Mouse (Mus musculus) stomach, embryonic 16.5 days (tissue): Measurements from ENCODE around the gene Wdtc1. TPM values are rescaled to one million over a fixed set of nuclear protein-coding genes. Genes with fewer than 3 reads are reported as not detected.

Source experiments
- ATAC-seq: fragments of 200-750 bp; cut with Nextera tagmentation; 2 replicates; pipeline ENCODE4 v1.8.0; 2017; ENCODE audit warnings: moderate number of reproducible peaks, moderate TSS enrichment; ENCODE audit not compliant: insufficient read depth, low FRiP score
- H3K27ac ChIP-seq: fragments of 300-500 bp; sonication (generic); 2 replicates; pipeline ENCODE4 v1.5.1; 2014; ENCODE audit warnings: low read length
- H3K27me3 ChIP-seq: fragments of 300-500 bp; sonication (generic); 2 replicates; pipeline ENCODE4 v1.6.1; 2014; ENCODE audit warnings: low read length, control low read depth, mixed read lengths; ENCODE audit not compliant: control insufficient read depth, insufficient read depth
- H3K36me3 ChIP-seq: fragments of 300-500 bp; sonication (generic); 2 replicates; pipeline ENCODE4 v1.6.1; 2014; ENCODE audit warnings: low read length; ENCODE audit not compliant: control insufficient read depth, insufficient read depth
- H3K4me1 ChIP-seq: fragments of 300-500 bp; sonication (generic); 2 replicates; pipeline ENCODE4 v1.6.1; 2014; ENCODE audit warnings: low read length, control low read depth, mixed read lengths; ENCODE audit not compliant: control insufficient read depth, insufficient read depth
- H3K4me2 ChIP-seq: fragments of 300-500 bp; sonication (generic); 2 replicates; pipeline ENCODE4 v1.6.1; 2014; ENCODE audit warnings: low read depth, low read length, mixed read lengths
- H3K4me3 ChIP-seq: fragments of 300-500 bp; sonication (generic); replicated peaks from 2 replicates; pipeline ENCODE4 v1.5.1; 2014; ENCODE audit warnings: mild to moderate bottlenecking, low read length
- H3K9ac ChIP-seq: fragments of 300-500 bp; sonication (generic); 2 replicates; pipeline ENCODE4 v1.6.1; 2014; ENCODE audit warnings: low read length
- H3K9me3 ChIP-seq: fragments of 300-500 bp; sonication (generic); replicated peaks from 2 replicates; pipeline ENCODE4 v1.6.1; 2016; ENCODE audit warnings: low read length, control low read depth; ENCODE audit not compliant: control insufficient read depth
- WGBS: fragments of 180-500 bp; shearing (Covaris S2); extraction: QIAGEN DNeasy Blood & Tissue Kit; methylation state at CpG from one replicate; pipeline ENCODE4 v1.1.7; 2014; 5-methylcytosine and 5-hydroxymethylcytosine counted together
- polyA plus RNA-seq: library from polyadenylated mRNA; unstranded; fragments of >200 nt; fragmentation: Nextera tagmentation; extraction: Ambion mirVana; gene quantifications from 2 replicates; pipeline ENCODE4 v1.2.1, GENCODE M21; 2015

Gene Wdtc1
- polyA plus RNA-seq, 1 experiment from 2014 or later = 14.8 TPM

- Histone ChIP-seq H3K36me3 (no peaks in the 10 kb centered on the region), H3K9ac (no peak overlapping the region), H3K27me3 (no peaks in the 10 kb centered on the region), H3K4me1 (no peaks in the 10 kb centered on the region; the same call in 1 of the 2 replicates), H3K4me2 (no peak overlapping the region), H3K27ac (no peak overlapping the region), H3K4me3 (no peak overlapping the region), H3K9me3 (no peaks in the 10 kb centered on the region)
- WGBS = 0% methylated on average over 3 of the region's 3 CpGs
- no peak for ATAC-seq
These were observed 43.3 kb downstream of the Wdtc1 start for GRCm38 (mm10) chr4:133309948-133310347.

GRCm38 (mm10) chr4:133307331-133307730, 46.0 kb downstream of the Wdtc1 start:
- no peak overlapping the region for H3K4me3 ChIP-seq
- WGBS = 45% methylated on average over 3 of the region's 3 CpGs
- H3K9ac ChIP-seq = no peak overlapping the region
- H3K36me3 ChIP-seq = 0 out of 2 replicates have a peak, but pooled peaks cover 2% of the 10 kb centered on the region
- no peaks in the 10 kb centered on the region for H3K9me3 ChIP-seq
- H3K4me2 ChIP-seq = no peak overlapping the region
- no peaks in the 10 kb centered on the region; the same call in 1 of the 2 replicates for H3K4me1 ChIP-seq
- no peak for ATAC-seq
- no peak overlapping the region for H3K27ac ChIP-seq
- H3K27me3 ChIP-seq = no peaks in the 10 kb centered on the region

- no peak overlapping the region for H3K9ac ChIP-seq
- H3K36me3 ChIP-seq = peaks cover 7% of the 10 kb centered on the region
- H3K9me3 ChIP-seq = no peaks in the 10 kb centered on the region
- ATAC-seq = no peak
- H3K27me3 ChIP-seq = no peaks in the 10 kb centered on the region
- no peak overlapping the region for H3K27ac ChIP-seq
- 88% methylated on average over 7 of the region's 7 CpGs for WGBS
- H3K4me3 ChIP-seq = no peak overlapping the region
- no peak overlapping the region for H3K4me2 ChIP-seq
- no peaks in the 10 kb centered on the region; the same call in 1 of the 2 replicates for H3K4me1 ChIP-seq
These were observed 47.5 kb downstream of the Wdtc1 start for GRCm38 (mm10) chr4:133305825-133306224.

- 91% methylated on average over 7 of the region's 7 CpGs for WGBS
- H3K4me1 ChIP-seq = no peaks in the 10 kb centered on the region
- H3K4me2 ChIP-seq = no peak overlapping the region
- H3K27ac ChIP-seq = no peak overlapping the region
- H3K9me3 ChIP-seq = no peaks in the 10 kb centered on the region
- H3K9ac ChIP-seq = no peak overlapping the region
- H3K27me3 ChIP-seq = no peaks in the 10 kb centered on the region
- H3K4me3 ChIP-seq = no peak overlapping the region
- ATAC-seq = no peak
- H3K36me3 ChIP-seq = peaks cover 11% of the 10 kb centered on the region
These were observed 48.5 kb downstream of the Wdtc1 start for GRCm38 (mm10) chr4:133304770-133305169.

GRCm38 (mm10) chr4:133302668-133303067, 50.6 kb downstream of the Wdtc1 start:
- Histone ChIP-seq H3K4me2 (no peak overlapping the region), H3K36me3 (peaks cover 11% of the 10 kb centered on the region), H3K4me1 (peaks cover 15% of the 10 kb centered on the region; the same call in 1 of the 2 replicates), H3K4me3 (no peak overlapping the region), H3K9me3 (no peaks in the 10 kb centered on the region), H3K9ac (no peak overlapping the region), H3K27me3 (no peaks in the 10 kb centered on the region), H3K27ac (no peak overlapping the region)
- 76% methylated on average over 5 of the region's 5 CpGs for WGBS
- no peak for ATAC-seq

- WGBS = 23% methylated on average over 4 of the region's 4 CpGs
- Histone ChIP-seq H3K4me2 (no peak overlapping the region), H3K4me3 (no peak overlapping the region), H3K27me3 (no peaks in the 10 kb centered on the region), H3K4me1 (peaks cover 17% of the 10 kb centered on the region; the same call in 1 of the 2 replicates), H3K36me3 (peaks cover 11% of the 10 kb centered on the region), H3K9ac (no peak overlapping the region), H3K27ac (no peak overlapping the region), H3K9me3 (no peaks in the 10 kb centered on the region)
- ATAC-seq = no peak
These were observed 51.5 kb downstream of the Wdtc1 start for GRCm38 (mm10) chr4:133301802-133302201.

GRCm38 (mm10) chr4:133300421-133300820, 52.9 kb downstream of the Wdtc1 start:
- H3K36me3 ChIP-seq = peaks cover 15% of the 10 kb centered on the region
- H3K27ac ChIP-seq = no peak overlapping the region
- no peaks in the 10 kb centered on the region for H3K9me3 ChIP-seq
- ATAC-seq = no peak
- H3K27me3 ChIP-seq = no peaks in the 10 kb centered on the region
- no peak overlapping the region for H3K9ac ChIP-seq
- WGBS = 87% methylated on average over 11 of the region's 11 CpGs
- H3K4me1 ChIP-seq = peaks cover 17% of the 10 kb centered on the region; the same call in 1 of the 2 replicates
- no peak overlapping the region for H3K4me2 ChIP-seq
- H3K4me3 ChIP-seq = no peak overlapping the region

- WGBS = 51% methylated on average over 5 of the region's 5 CpGs
- Histone ChIP-seq H3K4me2 (no peak overlapping the region), H3K36me3 (peaks cover 13% of the 10 kb centered on the region), H3K27ac (no peak overlapping the region), H3K4me1 (peaks cover 17% of the 10 kb centered on the region; the same call in 1 of the 2 replicates), H3K4me3 (no peak overlapping the region), H3K27me3 (no peaks in the 10 kb centered on the region), H3K9me3 (no peaks in the 10 kb centered on the region), H3K9ac (no peak overlapping the region)
- ATAC-seq = peak; percentile 23; the same call in 1 of the 2 replicates
These were observed 53.6 kb downstream of the Wdtc1 start for GRCm38 (mm10) chr4:133299701-133300100.

GRCm38 (mm10) chr4:133298516-133299365, 54.5 kb downstream of the Wdtc1 start:
- H3K4me2 ChIP-seq = no peak overlapping the region
- H3K4me1 ChIP-seq = peaks cover 18% of the 10 kb centered on the region; the same call in 1 of the 2 replicates
- WGBS = 54% methylated on average over 12 of the region's 12 CpGs
- H3K9ac ChIP-seq = no peak overlapping the region
- no peaks in the 10 kb centered on the region for H3K9me3 ChIP-seq
- peaks cover 13% of the 10 kb centered on the region for H3K36me3 ChIP-seq
- H3K4me3 ChIP-seq = no peak overlapping the region
- ATAC-seq = no peak
- H3K27me3 ChIP-seq = no peaks in the 10 kb centered on the region
- H3K27ac ChIP-seq = peak overlapping the region; percentile 55
